Mouse (Mus musculus): ENCODE results near the gene Rpl7a.

Gene Rpl7a

GRCm38 (mm10) chr2:26956811-26957487 lies 46.4 kb downstream of the Rpl7a start:
- no peak for DNase-seq (ENCODE audit: low read depth, low spot score)

GRCm38 (mm10) chr2:26957488-26957859 lies 46.9 kb downstream of the Rpl7a start:
- DNase-seq (ENCODE audit: low read depth, low spot score) = no peak

DNA sequence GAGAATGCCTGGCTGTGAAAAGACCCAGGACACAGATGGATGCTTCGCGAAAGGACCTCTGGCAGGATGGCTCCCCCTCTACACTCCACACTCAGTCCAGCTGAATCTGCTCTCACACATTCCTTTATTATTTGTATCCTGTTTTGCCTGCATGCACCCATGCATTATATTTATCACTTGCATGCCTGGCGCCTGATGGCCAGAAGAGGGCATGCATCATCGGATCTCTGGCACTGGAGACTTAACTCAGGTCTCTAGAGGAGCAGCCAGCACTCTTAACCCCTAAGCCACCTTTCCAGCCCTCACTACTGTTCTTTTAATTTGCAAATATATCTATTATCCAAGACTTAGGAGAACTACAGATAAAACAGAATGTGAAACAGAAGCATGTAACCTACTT lies 50.2 kb downstream of the Rpl7a start:
- no peak for DNase-seq (ENCODE audit: low read depth, low spot score)

All from skeletal muscle tissue, adult 2 months (tissue).